Mouse (Mus musculus): Measurements from ENCODE around the gene Sh3rf3. TPM values are rescaled to one million over a fixed set of nuclear protein-coding genes. Genes with fewer than 3 reads are reported as not detected.

Sh3rf3 gene
- polyA plus RNA-seq, 1 experiment from 2014 or later: not detected

DNA sequence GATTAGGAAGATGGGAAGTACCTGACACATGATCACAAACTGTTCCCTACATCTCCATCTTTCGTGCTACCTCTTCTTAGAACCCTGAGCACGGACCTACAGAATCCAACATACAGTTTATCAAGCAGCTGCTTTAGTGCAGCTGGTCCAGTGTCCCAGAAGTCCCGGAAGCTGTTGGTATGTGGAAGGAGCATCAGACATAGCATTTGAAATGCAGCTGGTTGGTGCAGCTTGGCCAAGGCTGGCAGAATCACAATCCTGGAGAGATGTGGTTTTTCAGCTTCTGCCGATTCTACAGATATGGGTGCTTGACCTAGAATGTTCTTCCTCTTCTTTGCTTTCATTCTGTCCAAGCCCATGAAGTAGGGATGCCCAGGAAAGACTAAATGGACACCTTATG, 64.7 kb downstream of the Sh3rf3 start:
- no peak for DNase-seq
- no peak for ATAC-seq
- no peaks in the 10 kb centered on the region for H3K27me3 ChIP-seq (ENCODE audit: insufficient read depth, low read length)

DNA sequence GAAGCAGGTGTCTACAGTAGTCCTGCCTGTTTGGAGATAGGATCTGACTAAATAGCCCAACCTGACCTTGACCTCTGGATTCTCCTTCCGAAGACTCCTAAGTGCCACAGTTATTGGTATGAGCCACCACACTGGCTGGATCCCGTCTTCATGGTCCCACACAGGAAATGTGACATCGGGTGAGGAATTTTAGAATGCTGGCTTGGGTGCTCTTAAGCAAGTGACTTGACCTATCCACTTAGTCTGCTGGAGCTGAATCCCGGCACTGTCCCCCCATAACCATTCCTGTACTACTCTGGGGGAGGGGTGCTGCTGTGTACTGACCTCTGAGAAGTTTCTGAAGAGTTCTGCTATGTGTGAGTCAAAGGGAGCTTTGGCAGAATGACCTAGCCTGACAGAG, 65.5 kb downstream of the Sh3rf3 start:
- 65% methylated on average over 4 of the region's 4 CpGs for WGBS (ENCODE audit: insufficient replicate concordance)
- no peak overlapping the region for H3K9ac ChIP-seq (replicated peaks)
- no peaks in the 10 kb centered on the region for H3K36me3 ChIP-seq (replicated peaks; ENCODE audit: insufficient read depth, low read length)
- no peak for ATAC-seq
- no peak overlapping the region for H3K27ac ChIP-seq (ENCODE audit: low read depth)
- no peak for DNase-seq
- no peaks in the 10 kb centered on the region for H3K27me3 ChIP-seq (ENCODE audit: insufficient read depth, low read length)
- H3K4me3 ChIP-seq (ENCODE audit: low read depth, low read length): no peak overlapping the region
- TF ChIP-seq EP300 (IDR thresholded peaks at IDR 0.05; ENCODE audit: low read depth): no peak
- no peak for TF ChIP-seq CTCF (IDR thresholded peaks at IDR 0.05; ENCODE audit: low read depth)
- no peaks in the 10 kb centered on the region for H3K9me3 ChIP-seq (ENCODE audit: low read length)
- no peaks in the 10 kb centered on the region for H3K4me1 ChIP-seq (ENCODE audit: insufficient read depth)
- no peak overlapping the region for H3K4me2 ChIP-seq (ENCODE audit: low read depth, low read length)

More for the DNA sequence above, 64.7 kb downstream of the Sh3rf3 start:
- H3K27ac ChIP-seq (ENCODE audit: low read depth): no peak overlapping the region
- no peaks in the 10 kb centered on the region for H3K9me3 ChIP-seq (ENCODE audit: low read length)
- TF ChIP-seq EP300 (IDR thresholded peaks at IDR 0.05; ENCODE audit: low read depth): no peak
- no peak for TF ChIP-seq CTCF (IDR thresholded peaks at IDR 0.05; ENCODE audit: low read depth)
- H3K9ac ChIP-seq (replicated peaks): no peak overlapping the region
- no peak overlapping the region for H3K4me2 ChIP-seq (ENCODE audit: low read depth, low read length)
- no peaks in the 10 kb centered on the region for H3K4me1 ChIP-seq (ENCODE audit: insufficient read depth)
- WGBS (ENCODE audit: insufficient replicate concordance): 76% methylated on average over 4 of the region's 4 CpGs
- no peaks in the 10 kb centered on the region for H3K36me3 ChIP-seq (replicated peaks; ENCODE audit: insufficient read depth, low read length)
- no peak overlapping the region for H3K4me3 ChIP-seq (ENCODE audit: low read depth, low read length)

DNA sequence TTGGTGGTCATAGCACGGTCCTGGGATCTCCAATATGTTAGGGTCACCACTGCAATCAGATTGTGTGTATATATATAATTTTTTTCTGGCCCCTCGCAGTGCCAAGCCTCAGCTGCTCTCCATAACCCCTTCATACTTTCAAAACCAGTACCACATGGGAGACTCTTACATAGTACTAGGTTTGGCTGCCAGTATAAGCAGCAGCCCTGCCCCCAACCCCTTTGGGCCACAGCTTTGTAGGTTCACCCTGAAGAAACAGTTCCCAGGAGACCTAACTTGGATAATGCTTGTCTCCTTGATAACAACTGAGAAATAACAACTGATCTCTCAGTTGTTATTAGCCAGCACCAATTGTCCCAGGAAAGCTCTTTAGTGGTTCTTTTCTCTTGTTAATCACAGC, 69.6 kb downstream of the Sh3rf3 start:
- no peak for DNase-seq
- no peak overlapping the region for H3K4me3 ChIP-seq (ENCODE audit: low read depth, low read length)
- no peak for ATAC-seq
- no peaks in the 10 kb centered on the region for H3K36me3 ChIP-seq (replicated peaks; ENCODE audit: insufficient read depth, low read length)
- H3K4me1 ChIP-seq (ENCODE audit: insufficient read depth): no peaks in the 10 kb centered on the region
- H3K4me2 ChIP-seq (ENCODE audit: low read depth, low read length): no peak overlapping the region
- no peak overlapping the region for H3K9ac ChIP-seq (replicated peaks)
- H3K27ac ChIP-seq (ENCODE audit: low read depth): no peak overlapping the region
- 71% methylated on average over 2 of the region's 2 CpGs for WGBS (ENCODE audit: insufficient replicate concordance)
- H3K27me3 ChIP-seq (ENCODE audit: insufficient read depth, low read length): no peaks in the 10 kb centered on the region
- no peaks in the 10 kb centered on the region for H3K9me3 ChIP-seq (ENCODE audit: low read length)
- TF ChIP-seq CTCF (IDR thresholded peaks at IDR 0.05; ENCODE audit: low read depth) (no peak), EP300 (IDR thresholded peaks at IDR 0.05; ENCODE audit: low read depth) (no peak)

DNA sequence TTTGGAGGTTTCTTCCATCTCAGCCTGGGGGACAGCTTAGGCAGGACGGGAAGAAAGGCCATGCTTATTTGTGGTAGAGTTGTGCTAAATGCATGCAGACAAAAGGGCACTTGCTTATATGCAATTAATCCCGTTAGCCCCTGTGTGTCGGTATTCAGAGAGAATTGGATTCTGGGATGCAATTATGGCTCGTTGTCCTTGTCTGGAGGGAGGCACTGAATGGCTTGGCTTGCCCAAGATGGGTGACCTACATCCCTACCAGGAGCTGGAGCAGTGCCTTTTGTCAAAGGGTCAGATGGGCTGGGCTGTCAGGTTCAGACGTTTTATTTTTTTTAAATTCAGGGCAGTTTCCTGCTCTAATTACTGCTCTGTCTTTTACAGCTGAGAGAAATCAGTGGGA, 72.2 kb downstream of the Sh3rf3 start:
- Histone ChIP-seq H3K4me3 (ENCODE audit: low read depth, low read length) (no peak overlapping the region), H3K27me3 (ENCODE audit: insufficient read depth, low read length) (no peaks in the 10 kb centered on the region), H3K9ac (replicated peaks) (no peak overlapping the region), H3K4me2 (ENCODE audit: low read depth, low read length) (no peak overlapping the region), H3K27ac (ENCODE audit: low read depth) (no peak overlapping the region), H3K9me3 (ENCODE audit: low read length) (no peaks in the 10 kb centered on the region), H3K4me1 (ENCODE audit: insufficient read depth) (no peaks in the 10 kb centered on the region), H3K36me3 (replicated peaks; ENCODE audit: insufficient read depth, low read length) (no peaks in the 10 kb centered on the region)
- ATAC-seq (no peak), DNase-seq (no peak)
- 53% methylated on average over 5 of the region's 5 CpGs for WGBS (ENCODE audit: insufficient replicate concordance)
- TF ChIP-seq EP300 (IDR thresholded peaks at IDR 0.05; ENCODE audit: low read depth) (no peak), CTCF (IDR thresholded peaks at IDR 0.05; ENCODE audit: low read depth) (no peak)

DNA sequence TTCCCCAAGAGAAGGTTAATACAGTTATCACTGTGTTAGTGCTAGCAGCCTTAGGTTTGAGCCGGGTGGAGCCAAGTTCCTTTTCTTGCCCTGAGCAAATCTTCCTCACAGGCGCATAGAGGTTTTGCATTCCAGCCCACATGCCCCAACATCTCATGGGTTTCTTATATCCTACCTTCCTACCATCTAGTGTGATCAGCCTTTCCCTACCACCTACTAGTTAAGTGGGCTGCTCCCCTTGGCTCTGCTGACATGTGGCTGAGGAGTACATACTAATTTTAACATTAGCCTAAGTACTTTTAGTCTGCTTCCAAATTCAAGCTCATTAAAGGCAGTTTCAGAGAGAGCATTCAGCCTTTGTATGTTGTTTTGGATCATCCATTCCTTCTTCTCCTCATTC, 72.7 kb downstream of the Sh3rf3 start:
- H3K36me3 ChIP-seq (replicated peaks; ENCODE audit: insufficient read depth, low read length): no peaks in the 10 kb centered on the region
- no peaks in the 10 kb centered on the region for H3K27me3 ChIP-seq (ENCODE audit: insufficient read depth, low read length)
- no peaks in the 10 kb centered on the region for H3K9me3 ChIP-seq (ENCODE audit: low read length)
- no peak overlapping the region for H3K4me2 ChIP-seq (ENCODE audit: low read depth, low read length)
- WGBS (ENCODE audit: insufficient replicate concordance): 85% methylated on average over 2 of the region's 2 CpGs
- no peak overlapping the region for H3K4me3 ChIP-seq (ENCODE audit: low read depth, low read length)
- DNase-seq (no peak), ATAC-seq (no peak)
- TF ChIP-seq CTCF (IDR thresholded peaks at IDR 0.05; ENCODE audit: low read depth): no peak
- no peak for TF ChIP-seq EP300 (IDR thresholded peaks at IDR 0.05; ENCODE audit: low read depth)
- no peak overlapping the region for H3K9ac ChIP-seq (replicated peaks)
- H3K4me1 ChIP-seq (ENCODE audit: insufficient read depth): no peaks in the 10 kb centered on the region
- no peak overlapping the region for H3K27ac ChIP-seq (ENCODE audit: low read depth)

DNA sequence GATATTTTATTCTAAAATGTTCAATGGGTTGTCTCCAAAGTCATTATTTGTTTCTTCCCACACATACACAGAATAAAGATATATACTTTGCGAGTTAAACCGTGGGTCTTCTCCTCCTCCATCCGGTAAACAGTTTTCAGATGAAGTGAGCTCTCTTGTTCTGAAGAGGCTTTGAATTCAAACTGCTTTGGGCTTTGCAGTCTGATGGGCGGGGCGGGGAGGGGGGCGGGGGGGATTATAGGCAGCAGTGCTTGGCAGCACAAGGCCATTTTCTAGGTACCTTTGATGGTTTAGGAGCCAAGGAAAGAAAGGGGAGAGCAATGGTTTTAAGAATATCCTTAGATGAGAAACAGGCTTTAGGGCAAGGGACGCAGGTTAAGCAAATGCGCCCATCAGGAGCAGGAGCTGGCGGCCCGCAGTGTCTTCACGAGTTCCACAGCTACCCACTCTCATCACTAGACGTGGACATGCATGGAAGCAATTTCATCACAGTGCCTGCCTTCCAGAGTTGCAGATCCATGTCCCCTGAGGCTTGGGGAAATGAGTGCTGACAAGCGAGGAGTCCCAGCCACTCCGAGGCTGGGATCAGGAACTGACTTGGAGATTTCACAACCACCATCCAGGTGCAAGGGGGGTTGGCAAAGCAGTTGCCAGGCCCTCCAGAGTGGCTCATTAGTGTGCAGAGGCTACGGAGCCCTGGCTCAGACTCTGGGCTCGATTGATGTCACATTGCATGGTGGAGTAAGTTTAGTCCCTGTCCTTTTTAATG, 77.7 kb downstream of the Sh3rf3 start:
- Histone ChIP-seq H3K36me3 (replicated peaks; ENCODE audit: insufficient read depth, low read length) (no peaks in the 10 kb centered on the region), H3K4me1 (ENCODE audit: insufficient read depth) (no peaks in the 10 kb centered on the region), H3K4me3 (ENCODE audit: low read depth, low read length) (no peak overlapping the region), H3K4me2 (ENCODE audit: low read depth, low read length) (no peak overlapping the region), H3K27me3 (ENCODE audit: insufficient read depth, low read length) (no peaks in the 10 kb centered on the region), H3K27ac (ENCODE audit: low read depth) (no peak overlapping the region), H3K9ac (replicated peaks) (no peak overlapping the region), H3K9me3 (ENCODE audit: low read length) (no peaks in the 10 kb centered on the region)
- TF ChIP-seq EP300 (IDR thresholded peaks at IDR 0.05; ENCODE audit: low read depth) (no peak), CTCF (IDR thresholded peaks at IDR 0.05; ENCODE audit: low read depth) (no peak)
- WGBS (ENCODE audit: insufficient replicate concordance): 60% methylated on average over 16 of the region's 16 CpGs
- DNase-seq: no peak
- no peak for ATAC-seq
